Mouse (Mus musculus): ENCODE measurements around the gene Slc35e1. TPM values are rescaled to one million over a fixed set of nuclear protein-coding genes. Genes with fewer than 3 reads are reported as not detected.

Slc35e1 gene
- polyA plus RNA-seq, 1 experiment from 2014 or later, result 3.5 TPM

- no peak overlapping the region for H3K27ac ChIP-seq (ENCODE audit: low read length)
- H3K4me1 ChIP-seq (ENCODE audit: control insufficient read depth, low read depth, low read length), result peaks cover 38% of the 10 kb centered on the region
- H3K9me3 ChIP-seq (replicated peaks; ENCODE audit: control insufficient read depth, low read length), result no peaks in the 10 kb centered on the region
- H3K4me3 ChIP-seq (ENCODE audit: low read depth, low read length), result no peak overlapping the region
- H3K9ac ChIP-seq (ENCODE audit: low read depth, low read length), result no peak overlapping the region
- no peaks in the 10 kb centered on the region for H3K36me3 ChIP-seq (ENCODE audit: control insufficient read depth, insufficient read depth)
- ATAC-seq (ENCODE audit: low read depth), result 0 out of 2 replicates have a peak, but pooled peaks have one; percentile 23
- H3K27me3 ChIP-seq (ENCODE audit: control insufficient read depth, insufficient read depth, low read depth, low read length), result no peaks in the 10 kb centered on the region
- no peak overlapping the region for H3K4me2 ChIP-seq (ENCODE audit: low read depth, low read length)
These were observed 12.4 kb upstream of the Slc35e1 start for GRCm38 (mm10) chr8:72504637-72505314.

- peak overlapping the region; percentile 46; the same call in 1 of the 2 replicates for H3K27ac ChIP-seq (ENCODE audit: low read length)
- ATAC-seq (ENCODE audit: low read depth), result no peak
- no peak overlapping the region for H3K4me3 ChIP-seq (ENCODE audit: low read depth, low read length)
- H3K9ac ChIP-seq (ENCODE audit: low read depth, low read length), result no peak overlapping the region
- H3K4me2 ChIP-seq (ENCODE audit: low read depth, low read length), result no peak overlapping the region
- H3K9me3 ChIP-seq (replicated peaks; ENCODE audit: control insufficient read depth, low read length), result no peaks in the 10 kb centered on the region
- no peaks in the 10 kb centered on the region for H3K36me3 ChIP-seq (ENCODE audit: control insufficient read depth, insufficient read depth)
- no peaks in the 10 kb centered on the region for H3K27me3 ChIP-seq (ENCODE audit: control insufficient read depth, insufficient read depth, low read depth, low read length)
- H3K4me1 ChIP-seq (ENCODE audit: control insufficient read depth, low read depth, low read length), result peaks cover 35% of the 10 kb centered on the region
These were observed 11.7 kb upstream of the Slc35e1 start for GRCm38 (mm10) chr8:72504137-72504536.

- no peak overlapping the region for H3K4me3 ChIP-seq (ENCODE audit: low read depth, low read length)
- H3K9ac ChIP-seq (ENCODE audit: low read depth, low read length), result no peak overlapping the region
- no peak for ATAC-seq (ENCODE audit: low read depth)
- 93% methylated on average over 1 of the region's 1 CpGs for WGBS (ENCODE audit: insufficient replicate concordance)
- no peaks in the 10 kb centered on the region for H3K27me3 ChIP-seq (ENCODE audit: control insufficient read depth, insufficient read depth, low read depth, low read length)
- no peaks in the 10 kb centered on the region for H3K9me3 ChIP-seq (replicated peaks; ENCODE audit: control insufficient read depth, low read length)
- no peak overlapping the region for H3K4me2 ChIP-seq (ENCODE audit: low read depth, low read length)
- peaks cover 6% of the 10 kb centered on the region for H3K36me3 ChIP-seq (ENCODE audit: control insufficient read depth, insufficient read depth)
- no peak overlapping the region for H3K27ac ChIP-seq (ENCODE audit: low read length)
- peaks cover 30% of the 10 kb centered on the region for H3K4me1 ChIP-seq (ENCODE audit: control insufficient read depth, low read depth, low read length)
These were observed 8.1 kb upstream of the Slc35e1 start for GRCm38 (mm10) chr8:72500521-72500931.

- Histone ChIP-seq H3K9me3 (replicated peaks; ENCODE audit: control insufficient read depth, low read length) (no peaks in the 10 kb centered on the region), H3K9ac (ENCODE audit: low read depth, low read length) (no peak overlapping the region), H3K27me3 (ENCODE audit: control insufficient read depth, insufficient read depth, low read depth, low read length) (no peaks in the 10 kb centered on the region), H3K36me3 (ENCODE audit: control insufficient read depth, insufficient read depth) (peaks cover 6% of the 10 kb centered on the region), H3K4me1 (ENCODE audit: control insufficient read depth, low read depth, low read length) (peaks cover 23% of the 10 kb centered on the region), H3K4me3 (ENCODE audit: low read depth, low read length) (no peak overlapping the region), H3K4me2 (ENCODE audit: low read depth, low read length) (no peak overlapping the region), H3K27ac (ENCODE audit: low read length) (no peak overlapping the region)
- 74% methylated on average over 2 of the region's 2 CpGs for WGBS (ENCODE audit: insufficient replicate concordance)
- no peak for ATAC-seq (ENCODE audit: low read depth)
These were observed 7.3 kb upstream of the Slc35e1 start for GRCm38 (mm10) chr8:72499521-72500284.

- no peak overlapping the region for H3K4me3 ChIP-seq (ENCODE audit: low read depth, low read length)
- WGBS (ENCODE audit: insufficient replicate concordance), result 32% methylated on average over 4 of the region's 4 CpGs
- peaks cover 16% of the 10 kb centered on the region for H3K4me1 ChIP-seq (ENCODE audit: control insufficient read depth, low read depth, low read length)
- no peaks in the 10 kb centered on the region for H3K9me3 ChIP-seq (replicated peaks; ENCODE audit: control insufficient read depth, low read length)
- no peak for ATAC-seq (ENCODE audit: low read depth)
- H3K4me2 ChIP-seq (ENCODE audit: low read depth, low read length), result no peak overlapping the region
- H3K9ac ChIP-seq (ENCODE audit: low read depth, low read length), result no peak overlapping the region
- no peak overlapping the region for H3K27ac ChIP-seq (ENCODE audit: low read length)
- H3K36me3 ChIP-seq (ENCODE audit: control insufficient read depth, insufficient read depth), result peaks cover 6% of the 10 kb centered on the region
- H3K27me3 ChIP-seq (ENCODE audit: control insufficient read depth, insufficient read depth, low read depth, low read length), result no peaks in the 10 kb centered on the region
These were observed 6.1 kb upstream of the Slc35e1 start for GRCm38 (mm10) chr8:72498527-72498926.

- no peak for ATAC-seq (ENCODE audit: low read depth)
- Histone ChIP-seq H3K4me1 (ENCODE audit: control insufficient read depth, low read depth, low read length) (peaks cover 16% of the 10 kb centered on the region), H3K4me3 (ENCODE audit: low read depth, low read length) (no peak overlapping the region), H3K9me3 (replicated peaks; ENCODE audit: control insufficient read depth, low read length) (no peaks in the 10 kb centered on the region), H3K36me3 (ENCODE audit: control insufficient read depth, insufficient read depth) (peaks cover 6% of the 10 kb centered on the region), H3K27me3 (ENCODE audit: control insufficient read depth, insufficient read depth, low read depth, low read length) (no peaks in the 10 kb centered on the region), H3K4me2 (ENCODE audit: low read depth, low read length) (no peak overlapping the region), H3K9ac (ENCODE audit: low read depth, low read length) (no peak overlapping the region), H3K27ac (ENCODE audit: low read length) (no peak overlapping the region)
- 44% methylated on average over 1 of the region's 1 CpGs for WGBS (ENCODE audit: insufficient replicate concordance)
These were observed 5.5 kb upstream of the Slc35e1 start for GRCm38 (mm10) chr8:72497911-72498310.

GRCm38 (mm10) chr8:72496217-72496616 lies 3.8 kb upstream of the Slc35e1 start:
- ATAC-seq (ENCODE audit: low read depth), result no peak
- Histone ChIP-seq H3K9me3 (replicated peaks; ENCODE audit: control insufficient read depth, low read length) (no peaks in the 10 kb centered on the region), H3K4me1 (ENCODE audit: control insufficient read depth, low read depth, low read length) (peaks cover 20% of the 10 kb centered on the region), H3K9ac (ENCODE audit: low read depth, low read length) (no peak overlapping the region), H3K4me3 (ENCODE audit: low read depth, low read length) (no peak overlapping the region), H3K4me2 (ENCODE audit: low read depth, low read length) (no peak overlapping the region), H3K36me3 (ENCODE audit: control insufficient read depth, insufficient read depth) (peaks cover 6% of the 10 kb centered on the region), H3K27me3 (ENCODE audit: control insufficient read depth, insufficient read depth, low read depth, low read length) (no peaks in the 10 kb centered on the region), H3K27ac (ENCODE audit: low read length) (no peak overlapping the region)
- 82% methylated on average over 19 of the region's 19 CpGs for WGBS (ENCODE audit: insufficient replicate concordance)

GRCm38 (mm10) chr8:72495411-72496111 lies 3.1 kb upstream of the Slc35e1 start:
- no peak overlapping the region for H3K9ac ChIP-seq (ENCODE audit: low read depth, low read length)
- H3K4me2 ChIP-seq (ENCODE audit: low read depth, low read length), result no peak overlapping the region
- no peak overlapping the region for H3K4me3 ChIP-seq (ENCODE audit: low read depth, low read length)
- peaks cover 6% of the 10 kb centered on the region for H3K36me3 ChIP-seq (ENCODE audit: control insufficient read depth, insufficient read depth)
- H3K9me3 ChIP-seq (replicated peaks; ENCODE audit: control insufficient read depth, low read length), result no peaks in the 10 kb centered on the region
- no peak for ATAC-seq (ENCODE audit: low read depth)
- H3K27ac ChIP-seq (ENCODE audit: low read length), result no peak overlapping the region
- H3K27me3 ChIP-seq (ENCODE audit: control insufficient read depth, insufficient read depth, low read depth, low read length), result no peaks in the 10 kb centered on the region
- H3K4me1 ChIP-seq (ENCODE audit: control insufficient read depth, low read depth, low read length), result peaks cover 25% of the 10 kb centered on the region
- WGBS (ENCODE audit: insufficient replicate concordance), result 83% methylated on average over 23 of the region's 23 CpGs

GRCm38 (mm10) chr8:72493381-72493780 lies 967 bp upstream of the Slc35e1 start:
- 7% methylated on average over 8 of the region's 8 CpGs for whole genome bisulfite sequencing (ENCODE audit: insufficient replicate concordance)
- Histone ChIP-seq H3K4me1 (ENCODE audit: control insufficient read depth, low read depth, low read length) (peaks cover 27% of the 10 kb centered on the region), H3K36me3 (ENCODE audit: control insufficient read depth, insufficient read depth) (peaks cover 9% of the 10 kb centered on the region)

More at GRCm38 (mm10) chr8:72493381-72493780, 967 bp upstream of the Slc35e1 start:
- peak overlapping the region; percentile 63 for H3K27ac ChIP-seq (ENCODE audit: low read length)
- peak overlapping the region; percentile 86 for H3K4me3 ChIP-seq (ENCODE audit: low read depth, low read length)
- peak overlapping the region; percentile 94 for H3K4me2 ChIP-seq (ENCODE audit: low read depth, low read length)
- no peak for ATAC-seq (ENCODE audit: low read depth)
- no peaks in the 10 kb centered on the region for H3K27me3 ChIP-seq (ENCODE audit: control insufficient read depth, insufficient read depth, low read depth, low read length)
- H3K9ac ChIP-seq (ENCODE audit: low read depth, low read length), result peak overlapping the region; percentile 65
- no peaks in the 10 kb centered on the region for H3K9me3 ChIP-seq (replicated peaks; ENCODE audit: control insufficient read depth, low read length)

All from liver, embryonic 16.5 days (tissue).